Mouse (Mus musculus) embryo, embryonic 10 days (tissue): ENCODE data around the gene Bcas2.
"Not testable (repeated sequence)": the region's sequence is repeated elsewhere in the genome, so short reads cannot be mapped to it uniquely, and the experiment has no call there.

Source experiments
- DNase-seq: peaks from one replicate; pipeline ENCODE4 v3.0.0-alpha.2; 2015; ENCODE audit warnings: low spot score

Gene Bcas2

GRCm38 (mm10) chr3:103215399-103215798 lies 43.9 kb downstream of the Bcas2 start:
- DNase-seq = not testable (repeated sequence)

- DNase-seq = no peak
These were observed 50.0 kb downstream of the Bcas2 start for GRCm38 (mm10) chr3:103221435-103221834.

DNA sequence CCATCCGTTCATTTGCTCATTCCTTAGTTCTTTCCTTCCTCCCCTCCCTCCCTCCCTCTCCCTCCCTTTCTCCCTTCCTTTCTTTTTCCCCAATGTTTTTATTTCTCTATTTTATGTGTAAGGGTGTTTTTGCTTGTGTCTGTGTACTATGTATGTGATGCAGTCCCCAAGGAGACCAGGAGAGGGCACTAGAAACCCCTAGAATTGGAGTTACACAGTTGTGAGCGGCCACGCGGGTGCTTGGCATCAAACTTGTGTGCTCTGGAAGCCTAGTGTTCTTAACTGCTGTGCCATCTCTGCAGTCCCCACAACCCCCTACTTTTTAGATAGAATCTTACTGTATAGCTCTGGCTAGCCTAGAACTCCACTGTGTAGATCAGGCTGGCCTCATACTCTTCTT lies 52.3 kb downstream of the Bcas2 start:
- peak; percentile 27 for DNase-seq

- no peak for DNase-seq
These were observed 52.8 kb downstream of the Bcas2 start for GRCm38 (mm10) chr3:103224231-103224765.

GRCm38 (mm10) chr3:103227729-103228128 lies 56.3 kb downstream of the Bcas2 start:
- no peak for DNase-seq
